Mouse (Mus musculus) limb, embryonic 10.5 days (tissue): ENCODE results near the gene Irak2. TPM values are rescaled to one million over a fixed set of nuclear protein-coding genes. Genes with fewer than 3 reads are reported as not detected.

Experiments used
- DNase-seq: peaks from one replicate; pipeline ENCODE4 v3.0.0-alpha.2; 2017; ENCODE audit warnings: low spot score
- H3K27ac ChIP-seq: fragments of 300-500 bp; sonication (generic); 2 replicates; pipeline ENCODE4 v1.5.1; 2016; ENCODE audit warnings: mild to moderate bottlenecking
- H3K27me3 ChIP-seq: fragments of 300-500 bp; sonication (generic); 2 replicates; pipeline ENCODE4 v1.6.1; 2016; ENCODE audit warnings: low read depth, mild to moderate bottlenecking; ENCODE audit not compliant: poor library complexity, severe bottlenecking
- H3K36me3 ChIP-seq: fragments of 300-500 bp; sonication (generic); 2 replicates; pipeline ENCODE4 v1.6.1; 2016; ENCODE audit warnings: mild to moderate bottlenecking, moderate library complexity
- H3K4me1 ChIP-seq: fragments of 300-500 bp; sonication (generic); 2 replicates; pipeline ENCODE4 v1.6.1; 2016
- H3K4me3 ChIP-seq: fragments of 300-500 bp; sonication (generic); 2 replicates; pipeline ENCODE4 v1.5.1; 2016; ENCODE audit warnings: mild to moderate bottlenecking, moderate library complexity
- H3K9me3 ChIP-seq: fragments of 300-500 bp; sonication (generic); replicated peaks from 2 replicates; pipeline ENCODE4 v1.6.1; 2016; ENCODE audit warnings: mild to moderate bottlenecking
- WGBS: fragments of 180-500 bp; shearing (Covaris S2); methylation state at CpG from one replicate; pipeline ENCODE4 v1.1.7; 2016; 5-methylcytosine and 5-hydroxymethylcytosine counted together
- polyA plus RNA-seq: library from polyadenylated mRNA; unstranded; fragments of >200 nt; fragmentation: Nextera tagmentation; extraction: Ambion mirVana; gene quantifications from 2 replicates; pipeline ENCODE4 v1.2.1, GENCODE M21; 2016

Irak2 gene
- polyA plus RNA-seq, 1 experiment from 2014 or later: 4.5 TPM

DNA sequence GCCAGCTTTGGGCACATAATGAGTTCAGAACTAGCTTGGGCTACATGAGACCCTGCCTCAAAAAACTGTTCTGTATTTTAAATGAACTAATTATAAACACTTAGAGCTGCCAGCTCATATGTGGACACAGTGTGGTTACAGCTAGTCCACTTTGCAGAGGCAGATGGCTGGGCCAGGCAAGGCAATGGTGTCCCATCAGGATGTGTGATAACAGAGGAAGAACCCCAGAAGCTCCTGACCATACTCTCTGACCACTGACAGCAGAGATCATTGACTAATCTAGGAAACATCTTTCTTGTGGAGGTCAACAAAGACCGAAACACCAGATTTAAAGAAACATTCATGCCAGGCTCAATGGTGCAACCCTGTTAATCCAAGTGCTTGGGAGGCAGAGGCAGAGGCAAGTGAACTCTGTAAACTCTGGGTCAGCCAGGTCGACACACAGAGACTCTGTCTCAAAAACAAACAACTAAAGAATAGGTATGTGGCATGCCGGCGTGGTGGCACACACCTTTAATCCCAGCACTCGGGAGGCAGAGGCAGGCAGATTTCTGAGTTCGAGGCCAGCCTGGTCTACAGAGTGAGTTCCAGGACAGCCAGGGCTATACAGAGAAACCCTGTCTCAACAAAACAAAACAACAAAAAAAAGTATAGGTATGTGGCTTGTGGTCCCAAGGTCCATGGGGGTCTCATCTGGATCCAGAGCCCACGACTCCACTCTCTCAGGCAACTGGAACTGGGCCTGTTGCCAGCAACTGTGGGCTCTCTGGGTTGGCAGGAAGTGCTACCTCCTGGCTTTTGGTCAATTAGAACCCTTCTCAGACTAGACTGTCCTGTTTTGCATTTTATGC, 11.3 kb downstream of the Irak2 start:
- Histone ChIP-seq H3K27ac (no peak overlapping the region), H3K36me3 (no peaks in the 10 kb centered on the region), H3K27me3 (no peaks in the 10 kb centered on the region), H3K4me1 (no peaks in the 10 kb centered on the region; the same call in 1 of the 2 replicates), H3K4me3 (no peak overlapping the region), H3K9me3 (no peaks in the 10 kb centered on the region)
- no peak for DNase-seq
- WGBS: 87% methylated on average over 7 of the region's 7 CpGs

DNA sequence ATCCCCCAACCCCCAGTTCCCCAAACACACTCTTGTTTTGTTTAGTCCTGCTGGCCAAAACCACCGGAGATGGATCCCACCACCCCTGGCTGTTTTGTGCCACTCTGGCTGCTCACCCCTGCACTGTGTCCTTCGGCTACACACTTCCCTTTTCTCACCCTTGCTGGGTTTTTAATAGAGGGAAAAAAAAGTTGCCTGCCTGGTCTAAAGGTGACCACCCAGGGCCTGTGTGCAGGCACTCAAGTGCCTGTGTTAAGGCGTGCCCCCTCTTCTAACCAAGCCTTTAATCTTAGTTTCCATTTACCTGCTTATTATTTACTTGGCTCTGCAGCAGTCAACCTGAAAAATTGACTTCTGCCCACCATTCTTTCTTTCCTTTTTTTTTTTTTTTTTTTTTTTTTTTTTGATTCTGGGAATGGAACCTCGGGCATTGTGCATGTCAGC, 12.0 kb downstream of the Irak2 start:
- H3K4me3 ChIP-seq: no peak overlapping the region
- no peak overlapping the region for H3K27ac ChIP-seq
- no peaks in the 10 kb centered on the region for H3K27me3 ChIP-seq
- no peaks in the 10 kb centered on the region for H3K36me3 ChIP-seq
- H3K9me3 ChIP-seq: no peaks in the 10 kb centered on the region
- DNase-seq: no peak
- H3K4me1 ChIP-seq: no peaks in the 10 kb centered on the region; the same call in 1 of the 2 replicates
- 85% methylated on average over 4 of the region's 4 CpGs for WGBS

DNA sequence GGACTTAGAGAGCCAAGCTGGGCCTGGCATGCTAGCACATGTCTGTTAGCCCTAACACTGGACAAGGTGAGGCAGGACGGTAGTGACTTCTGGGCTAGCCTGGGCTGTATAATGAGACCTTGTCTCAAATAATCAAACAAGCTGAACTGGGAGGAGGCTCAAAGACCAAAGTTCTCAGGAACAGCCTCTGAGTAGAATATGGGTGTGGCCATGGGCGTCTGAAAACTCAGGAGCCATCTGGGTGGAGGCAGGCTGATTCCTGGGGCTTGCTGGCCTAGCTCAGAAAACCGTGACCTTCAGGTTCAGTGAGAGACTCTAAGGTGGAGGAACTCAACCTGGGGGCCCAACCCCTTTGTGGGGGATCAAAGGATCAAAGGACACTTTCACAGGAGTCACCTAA, 13.4 kb downstream of the Irak2 start:
- H3K9me3 ChIP-seq: no peaks in the 10 kb centered on the region
- no peak overlapping the region for H3K4me3 ChIP-seq
- H3K36me3 ChIP-seq: no peaks in the 10 kb centered on the region
- no peaks in the 10 kb centered on the region; the same call in 1 of the 2 replicates for H3K4me1 ChIP-seq
- DNase-seq: no peak
- no peaks in the 10 kb centered on the region for H3K27me3 ChIP-seq
- 66% methylated on average over 3 of the region's 3 CpGs for WGBS
- H3K27ac ChIP-seq: no peak overlapping the region

DNA sequence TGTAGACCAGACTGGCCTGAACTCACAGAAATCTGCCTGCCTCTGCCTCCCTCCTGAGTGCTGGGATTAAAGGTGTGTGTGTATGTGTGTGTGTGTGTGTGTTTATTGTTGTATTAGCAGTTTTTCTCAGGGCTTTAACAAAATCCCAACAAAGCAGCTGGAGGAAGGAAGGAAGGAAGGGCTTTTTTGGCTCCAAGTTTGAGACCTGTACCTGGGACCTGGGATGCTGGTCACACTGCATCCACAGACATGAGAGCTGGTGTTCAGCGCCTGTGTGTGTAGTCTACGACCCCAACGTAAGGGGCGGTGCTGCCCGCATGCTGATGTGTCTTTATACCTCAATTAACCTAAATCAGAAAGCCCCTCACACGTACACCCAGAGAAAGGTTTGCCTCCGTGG, 15.3 kb downstream of the Irak2 start:
- no peak overlapping the region for H3K4me3 ChIP-seq
- H3K9me3 ChIP-seq: no peaks in the 10 kb centered on the region
- 92% methylated on average over 7 of the region's 7 CpGs for WGBS
- no peaks in the 10 kb centered on the region for H3K27me3 ChIP-seq
- DNase-seq: no peak
- H3K36me3 ChIP-seq: no peaks in the 10 kb centered on the region
- no peak overlapping the region for H3K27ac ChIP-seq
- peaks cover 4% of the 10 kb centered on the region; the same call in 1 of the 2 replicates for H3K4me1 ChIP-seq

DNA sequence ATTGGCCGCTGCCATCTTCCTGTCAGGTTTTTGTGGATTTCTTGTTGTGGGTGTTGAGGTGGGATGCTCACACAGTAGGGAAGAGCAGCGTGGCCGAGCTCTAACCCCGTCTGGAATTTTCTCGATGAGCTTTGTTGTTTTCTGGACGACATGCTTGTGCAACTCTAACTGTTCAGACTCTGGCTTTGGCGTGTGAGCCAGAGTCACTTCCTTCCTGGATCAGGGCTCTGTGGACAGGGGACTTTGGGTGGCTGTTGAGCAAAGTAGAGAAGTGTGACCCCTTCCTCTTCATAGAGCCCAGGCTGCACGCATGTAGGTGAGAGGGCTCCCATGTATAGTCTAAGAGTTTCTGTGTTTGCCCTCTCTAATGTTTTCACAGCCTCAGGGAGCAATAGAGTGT, 15.8 kb downstream of the Irak2 start:
- 86% methylated on average over 8 of the region's 8 CpGs for WGBS
- no peak for DNase-seq
- no peaks in the 10 kb centered on the region for H3K9me3 ChIP-seq
- peaks cover 4% of the 10 kb centered on the region; the same call in 1 of the 2 replicates for H3K4me1 ChIP-seq
- no peaks in the 10 kb centered on the region for H3K36me3 ChIP-seq
- no peaks in the 10 kb centered on the region for H3K27me3 ChIP-seq
- H3K4me3 ChIP-seq: no peak overlapping the region
- no peak overlapping the region for H3K27ac ChIP-seq

DNA sequence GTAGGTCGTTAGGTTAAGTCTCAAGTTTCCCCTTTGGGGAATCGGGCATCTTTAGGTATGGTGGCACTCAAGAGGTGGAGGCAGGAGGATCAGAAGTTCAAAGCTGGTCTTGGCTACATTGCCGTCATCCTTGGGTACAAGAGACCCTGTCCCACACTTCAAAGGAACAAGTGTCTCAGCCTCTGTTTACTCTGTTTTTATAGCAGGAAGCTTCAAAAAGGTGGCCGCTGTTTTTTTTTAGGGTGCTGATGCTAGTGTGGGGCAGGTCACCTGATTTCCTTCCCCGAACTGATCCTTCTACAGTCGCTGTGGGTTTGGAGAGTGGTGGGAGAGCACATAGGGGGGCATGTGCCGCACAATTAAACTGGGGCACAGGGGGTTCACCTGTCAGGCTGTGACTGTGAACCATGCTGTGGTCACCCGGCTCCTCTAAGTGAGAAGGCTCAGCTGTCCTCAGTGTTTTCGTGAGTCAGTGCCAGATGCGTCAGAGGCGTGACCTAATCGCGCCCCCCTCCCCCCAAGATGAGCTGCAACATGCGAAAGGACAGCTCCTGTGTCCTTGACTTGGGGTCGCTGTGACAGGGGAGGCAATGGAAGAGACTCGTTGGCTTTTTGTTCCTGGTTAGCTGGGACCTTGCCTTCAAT, 16.6 kb downstream of the Irak2 start:
- WGBS: 57% methylated on average over 16 of the region's 16 CpGs
- H3K27me3 ChIP-seq: no peaks in the 10 kb centered on the region

GRCm38 (mm10) chr6:113655475-113655874, 17.2 kb downstream of the Irak2 start:
- no peak for DNase-seq
- whole genome bisulfite sequencing: 92% methylated on average over 3 of the region's 3 CpGs
- Histone ChIP-seq H3K4me1 (peaks cover 7% of the 10 kb centered on the region; the same call in 1 of the 2 replicates), H3K9me3 (no peaks in the 10 kb centered on the region), H3K27ac (no peak overlapping the region), H3K36me3 (no peaks in the 10 kb centered on the region), H3K4me3 (no peak overlapping the region), H3K27me3 (no peaks in the 10 kb centered on the region)

More for the DNA sequence above, 16.6 kb downstream of the Irak2 start:
- no peak for DNase-seq
- no peak overlapping the region for H3K4me3 ChIP-seq
- no peaks in the 10 kb centered on the region for H3K9me3 ChIP-seq
- no peaks in the 10 kb centered on the region for H3K36me3 ChIP-seq
- no peak overlapping the region for H3K27ac ChIP-seq
- H3K4me1 ChIP-seq: peaks cover 4% of the 10 kb centered on the region; the same call in 1 of the 2 replicates

DNA sequence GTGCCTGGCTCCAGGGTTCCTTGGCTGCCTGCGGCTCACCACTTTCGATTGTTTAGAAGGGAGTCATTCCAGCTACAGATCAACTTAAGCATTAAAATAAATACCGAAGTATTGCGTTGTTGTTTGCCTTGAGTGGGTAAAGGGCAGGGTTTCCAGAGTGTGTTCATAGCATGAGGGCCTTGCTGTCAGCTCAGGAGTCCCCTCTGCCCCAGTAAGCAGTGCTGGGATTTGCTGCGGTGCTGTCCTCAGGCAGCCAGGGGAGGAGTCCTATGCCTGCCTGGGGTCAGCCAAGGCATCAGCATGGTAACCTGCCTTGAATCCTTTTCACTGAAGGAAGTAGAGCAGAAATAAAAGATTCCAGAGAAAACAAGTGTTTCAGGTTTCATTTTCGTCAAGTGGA, 18.6 kb downstream of the Irak2 start:
- Histone ChIP-seq H3K9me3 (no peaks in the 10 kb centered on the region), H3K4me3 (no peak overlapping the region), H3K4me1 (peaks cover 20% of the 10 kb centered on the region), H3K27ac (no peak overlapping the region), H3K27me3 (no peaks in the 10 kb centered on the region), H3K36me3 (no peaks in the 10 kb centered on the region)
- 93% methylated on average over 6 of the region's 6 CpGs for WGBS
- DNase-seq: no peak

- H3K27ac ChIP-seq: no peak overlapping the region; the same call in 1 of the 2 replicates
- H3K9me3 ChIP-seq: no peaks in the 10 kb centered on the region
- H3K4me3 ChIP-seq: no peak overlapping the region
- H3K36me3 ChIP-seq: no peaks in the 10 kb centered on the region
- 85% methylated on average over 3 of the region's 3 CpGs for WGBS
- no peaks in the 10 kb centered on the region for H3K27me3 ChIP-seq
- DNase-seq: no peak
- H3K4me1 ChIP-seq: peaks cover 24% of the 10 kb centered on the region
Observed at GRCm38 (mm10) chr6:113658226-113658625, 20.0 kb downstream of the Irak2 start.

DNA sequence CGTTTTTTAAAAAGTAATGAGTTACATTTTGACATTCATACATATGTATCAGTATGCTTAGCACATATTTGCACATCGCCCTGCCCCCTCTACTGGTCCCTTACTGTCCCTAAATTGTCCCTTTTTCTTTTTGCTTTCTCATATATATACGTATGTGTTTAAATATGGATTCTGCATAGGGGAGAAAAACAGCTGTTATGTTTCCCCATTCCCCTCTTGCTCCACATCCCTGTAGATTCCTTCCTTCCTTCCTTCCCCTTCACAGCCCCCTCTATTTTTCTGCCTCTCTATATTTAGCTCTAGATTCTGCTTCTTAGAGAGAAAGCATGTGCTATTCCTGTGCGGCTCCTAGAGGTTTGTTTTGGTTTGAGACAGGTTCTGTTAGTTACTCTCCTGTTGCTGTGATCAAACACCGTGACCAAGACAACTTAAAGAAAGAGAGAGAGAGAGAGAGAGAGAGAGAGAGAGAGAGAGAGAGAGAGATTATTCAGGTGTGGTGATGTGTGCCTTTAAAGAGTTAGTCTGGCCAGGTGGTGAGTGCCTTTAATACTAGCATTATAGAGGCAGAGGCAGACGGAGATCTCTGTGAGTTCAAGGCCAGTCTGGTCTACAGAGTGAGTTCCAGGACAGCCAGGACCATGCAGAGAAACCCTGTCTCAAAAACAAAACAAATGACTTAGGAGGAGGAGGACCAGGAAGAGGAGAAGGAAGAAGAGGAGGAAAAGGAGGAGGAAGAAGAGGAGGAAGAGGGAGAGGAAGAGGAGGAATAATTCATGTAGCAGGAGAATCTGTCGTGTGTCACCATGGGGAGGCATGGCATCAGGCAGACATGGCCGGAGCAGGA, 21.6 kb downstream of the Irak2 start:
- Histone ChIP-seq H3K36me3 (no peaks in the 10 kb centered on the region), H3K27ac (no peak overlapping the region), H3K4me3 (no peak overlapping the region), H3K27me3 (no peaks in the 10 kb centered on the region), H3K9me3 (no peaks in the 10 kb centered on the region), H3K4me1 (peaks cover 24% of the 10 kb centered on the region)
- WGBS: 84% methylated on average over 8 of the region's 8 CpGs
- no peak for DNase-seq

GRCm38 (mm10) chr6:113660492-113661352, 22.5 kb downstream of the Irak2 start:
- Histone ChIP-seq H3K27me3 (no peaks in the 10 kb centered on the region), H3K36me3 (no peaks in the 10 kb centered on the region), H3K4me1 (peaks cover 28% of the 10 kb centered on the region), H3K9me3 (no peaks in the 10 kb centered on the region), H3K27ac (no peak overlapping the region), H3K4me3 (no peak overlapping the region)
- 74% methylated on average over 14 of the region's 14 CpGs for WGBS
- DNase-seq: no peak
